Mouse (Mus musculus) midbrain, embryonic 10.5 days (tissue): ENCODE data around the gene Tmem56. TPM values are rescaled to one million over a fixed set of nuclear protein-coding genes. Genes with fewer than 3 reads are reported as not detected.

Experiments
- DNase-seq: peaks from one replicate; pipeline ENCODE4 v3.0.0-alpha.2; 2017; ENCODE audit warnings: low spot score
- H3K27ac ChIP-seq: fragments of 300-500 bp; sonication (generic); replicated peaks from 2 replicates; pipeline ENCODE4 v1.5.1; 2016; ENCODE audit warnings: mild to moderate bottlenecking
- H3K27me3 ChIP-seq: fragments of 300-500 bp; sonication (generic); 2 replicates; pipeline ENCODE4 v1.6.1; 2016; ENCODE audit warnings: low read depth, mild to moderate bottlenecking; ENCODE audit not compliant: poor library complexity, severe bottlenecking
- H3K36me3 ChIP-seq: fragments of 300-500 bp; sonication (generic); 2 replicates; pipeline ENCODE4 v1.6.1; 2016; ENCODE audit warnings: mild to moderate bottlenecking, moderate library complexity
- H3K4me1 ChIP-seq: fragments of 300-500 bp; sonication (generic); 2 replicates; pipeline ENCODE4 v1.6.1; 2016
- H3K4me3 ChIP-seq: fragments of 300-500 bp; sonication (generic); 2 replicates; pipeline ENCODE4 v1.5.1; 2016; ENCODE audit warnings: mild to moderate bottlenecking, moderate library complexity
- H3K9me3 ChIP-seq: fragments of 300-500 bp; sonication (generic); replicated peaks from 2 replicates; pipeline ENCODE4 v1.6.1; 2016; ENCODE audit warnings: mild to moderate bottlenecking
- whole genome bisulfite sequencing: fragments of 180-500 bp; shearing (Covaris S2); methylation state at CpG from one replicate; pipeline ENCODE4 v1.1.7; 2016; 5-methylcytosine and 5-hydroxymethylcytosine counted together
- polyA plus RNA-seq: library from polyadenylated mRNA; unstranded; fragments of >200 nt; fragmentation: Nextera tagmentation; extraction: Ambion mirVana; gene quantifications from 2 replicates; pipeline ENCODE4 v1.2.1, GENCODE M21; 2016

Gene Tmem56
- polyA plus RNA-seq, 1 experiment from 2014 or later: 1.1 TPM

DNA sequence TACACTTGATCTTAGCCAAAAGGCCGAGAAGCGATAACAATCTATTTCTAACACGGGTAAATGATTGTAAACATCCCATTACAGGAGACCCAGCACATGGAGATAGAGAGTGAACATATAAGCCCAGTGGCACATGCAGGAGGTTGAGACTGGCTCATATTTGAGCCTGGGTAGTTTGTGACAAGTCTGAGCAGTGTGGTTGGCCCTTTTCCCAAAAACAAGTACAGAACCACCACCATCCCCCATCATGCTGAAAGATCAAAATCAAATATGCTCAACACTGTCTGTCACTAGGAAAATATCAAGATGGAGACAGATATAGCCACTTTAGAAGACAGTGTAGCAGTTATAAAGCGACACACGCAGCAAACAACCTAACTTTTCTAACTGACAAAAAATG is 73.9 kb downstream of the Tmem56 start:
- Histone ChIP-seq H3K27me3 (no peaks in the 10 kb centered on the region), H3K36me3 (no peaks in the 10 kb centered on the region), H3K27ac (no peak overlapping the region), H3K9me3 (no peaks in the 10 kb centered on the region), H3K4me1 (0 out of 2 replicates have a peak, but pooled peaks cover 4% of the 10 kb centered on the region), H3K4me3 (no peak overlapping the region)
- WGBS: 92% methylated on average over 5 of the region's 5 CpGs
- DNase-seq: no peak

DNA sequence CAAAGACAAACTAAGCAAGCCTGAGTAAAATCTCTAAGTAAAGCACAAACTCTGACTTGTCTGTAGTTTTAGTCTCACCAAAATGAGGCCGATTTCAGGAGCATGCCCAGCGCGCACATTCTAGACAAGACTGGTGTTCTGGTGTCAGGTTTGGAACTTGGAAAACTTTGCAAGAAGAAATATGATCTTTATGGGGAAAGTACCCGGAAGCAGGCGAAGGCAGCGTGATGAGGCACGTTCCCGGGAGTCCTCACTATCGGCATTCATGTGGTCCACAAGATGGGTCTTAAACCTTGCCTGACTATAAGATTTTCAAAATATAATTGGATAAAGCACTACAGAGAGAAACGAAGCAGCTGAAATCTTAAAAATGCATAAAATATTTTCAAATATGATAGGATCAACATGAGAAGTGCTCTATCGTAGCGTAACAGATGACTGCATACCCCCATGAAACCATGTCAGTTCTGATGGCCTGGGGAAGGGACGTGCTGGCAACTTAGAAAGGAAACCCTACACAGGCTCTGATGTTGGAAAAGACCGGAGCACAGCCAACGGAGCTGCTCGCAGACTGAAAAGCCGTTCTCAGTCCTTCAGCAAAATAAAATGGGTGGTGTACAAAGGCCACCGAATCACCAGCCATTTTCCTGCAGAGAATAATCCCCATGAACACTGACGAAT is 76.6 kb downstream of the Tmem56 start:
- Histone ChIP-seq H3K4me3 (no peak overlapping the region), H3K9me3 (no peaks in the 10 kb centered on the region), H3K27me3 (no peaks in the 10 kb centered on the region), H3K4me1 (0 out of 2 replicates have a peak, but pooled peaks cover 4% of the 10 kb centered on the region), H3K36me3 (no peaks in the 10 kb centered on the region), H3K27ac (no peak overlapping the region)
- DNase-seq: no peak
- WGBS: 89% methylated on average over 19 of the region's 19 CpGs

DNA sequence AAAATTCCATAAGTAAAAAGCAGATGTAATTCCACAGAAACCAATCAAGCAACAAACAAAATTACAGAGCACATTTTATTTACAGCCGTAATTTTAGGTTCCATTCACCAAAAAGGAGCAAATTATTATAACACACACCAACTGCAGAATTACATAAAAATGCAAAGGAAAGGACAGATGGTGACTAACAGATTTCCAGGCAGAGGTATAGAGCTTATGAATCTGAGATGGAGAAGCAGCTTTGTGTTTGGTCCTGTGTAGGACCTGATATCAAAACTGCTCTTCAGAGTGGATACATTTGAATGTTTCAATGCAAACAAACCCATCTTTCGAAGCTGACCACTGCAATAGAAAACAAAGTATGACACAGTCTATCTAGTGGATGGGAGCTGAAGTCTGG is 80.3 kb downstream of the Tmem56 start:
- H3K9me3 ChIP-seq: no peaks in the 10 kb centered on the region
- no peak overlapping the region for H3K4me3 ChIP-seq
- no peaks in the 10 kb centered on the region for H3K4me1 ChIP-seq
- no peaks in the 10 kb centered on the region for H3K27me3 ChIP-seq
- no peaks in the 10 kb centered on the region for H3K36me3 ChIP-seq
- no peak for DNase-seq
- WGBS: 85% methylated on average over 2 of the region's 2 CpGs
- H3K27ac ChIP-seq: no peak overlapping the region

DNA sequence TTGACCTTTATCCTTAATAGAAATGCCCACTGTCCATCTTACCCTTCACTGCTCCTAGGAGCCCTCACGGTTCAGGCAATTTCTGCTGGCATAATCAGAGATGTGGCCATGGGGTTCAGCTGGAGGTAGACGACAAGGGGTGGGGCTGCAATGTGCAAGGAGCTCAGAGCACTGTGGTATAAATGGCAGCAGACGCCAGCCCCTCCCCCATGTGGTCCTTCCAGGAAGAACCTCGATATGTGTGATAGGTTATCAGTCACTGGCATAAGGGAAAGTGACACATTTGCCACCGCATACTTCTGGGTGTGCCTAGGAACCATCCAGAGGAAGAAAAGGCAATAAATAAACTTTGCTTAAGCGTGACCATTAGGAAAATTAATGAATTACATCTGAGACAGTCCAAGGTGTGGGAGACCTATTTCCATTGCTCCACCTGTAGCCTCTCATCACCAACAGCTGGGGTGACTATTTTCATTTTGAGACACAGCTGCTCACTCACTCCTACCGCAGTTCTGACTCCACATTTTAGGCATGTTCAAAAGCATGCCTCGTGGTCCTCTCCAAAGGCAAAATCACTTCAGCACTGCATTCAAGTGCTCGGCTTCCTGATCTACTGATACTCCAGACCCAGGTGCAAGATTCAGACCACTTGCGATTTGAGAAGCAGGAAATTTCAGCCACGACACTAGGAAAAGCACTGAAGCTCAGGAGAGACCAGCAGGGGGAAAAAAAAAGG is 81.7 kb downstream of the Tmem56 start:
- no peak overlapping the region for H3K4me3 ChIP-seq
- no peaks in the 10 kb centered on the region for H3K9me3 ChIP-seq
- no peaks in the 10 kb centered on the region for H3K4me1 ChIP-seq
- no peak for DNase-seq
- H3K27me3 ChIP-seq: no peaks in the 10 kb centered on the region
- WGBS: 69% methylated on average over 11 of the region's 11 CpGs
- no peaks in the 10 kb centered on the region for H3K36me3 ChIP-seq
- H3K27ac ChIP-seq: no peak overlapping the region

DNA sequence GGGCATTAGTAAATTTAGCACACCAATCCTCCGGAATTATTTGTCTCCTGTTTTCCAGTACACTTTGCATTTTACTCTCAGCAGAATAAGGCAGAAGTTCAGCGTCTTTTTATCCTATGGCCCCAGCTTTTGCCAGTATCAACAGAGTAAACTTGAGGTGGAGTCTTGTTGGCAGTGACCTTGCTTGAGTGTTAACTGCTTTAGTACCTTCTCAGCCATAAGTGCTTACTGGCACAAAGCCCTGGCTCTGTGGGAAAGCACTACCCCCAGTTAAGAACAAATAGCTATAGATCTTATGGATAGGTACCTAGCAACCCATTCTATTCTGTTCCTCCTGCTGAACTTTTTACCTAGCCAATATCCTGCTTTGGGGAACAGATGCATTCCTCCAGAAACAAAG is 93.7 kb downstream of the Tmem56 start:
- H3K9me3 ChIP-seq: 0 out of 2 replicates have a peak, but pooled peaks cover 6% of the 10 kb centered on the region
- DNase-seq: no peak
- 88% methylated on average over 2 of the region's 2 CpGs for WGBS
- H3K4me3 ChIP-seq: no peak overlapping the region
- no peaks in the 10 kb centered on the region for H3K36me3 ChIP-seq
- H3K27ac ChIP-seq: no peak overlapping the region
- no peaks in the 10 kb centered on the region for H3K27me3 ChIP-seq
- no peaks in the 10 kb centered on the region for H3K4me1 ChIP-seq

DNA sequence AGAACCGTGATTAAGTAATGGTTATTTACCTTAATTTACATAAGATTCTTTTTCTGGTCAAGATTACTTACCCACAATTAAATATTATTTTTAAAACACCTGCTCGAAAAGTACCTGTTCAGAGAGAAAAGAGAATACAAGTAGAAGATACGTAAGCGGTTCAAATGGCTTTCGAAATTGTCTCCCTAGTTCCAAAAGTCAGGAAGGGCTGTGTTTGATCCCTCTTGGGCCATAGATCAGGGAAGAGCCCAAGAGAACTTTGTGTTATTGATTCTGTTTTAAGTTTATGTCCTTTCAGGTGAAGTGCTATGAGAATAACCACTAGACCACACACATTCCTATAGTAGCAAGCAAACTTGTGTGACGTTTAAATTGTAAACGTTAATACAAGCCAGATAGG is 95.4 kb downstream of the Tmem56 start:
- DNase-seq: no peak
- Histone ChIP-seq H3K27me3 (no peaks in the 10 kb centered on the region), H3K4me3 (no peak overlapping the region), H3K4me1 (no peaks in the 10 kb centered on the region), H3K36me3 (no peaks in the 10 kb centered on the region), H3K9me3 (0 out of 2 replicates have a peak, but pooled peaks cover 6% of the 10 kb centered on the region), H3K27ac (no peak overlapping the region)
- 94% methylated on average over 7 of the region's 7 CpGs for WGBS

DNA sequence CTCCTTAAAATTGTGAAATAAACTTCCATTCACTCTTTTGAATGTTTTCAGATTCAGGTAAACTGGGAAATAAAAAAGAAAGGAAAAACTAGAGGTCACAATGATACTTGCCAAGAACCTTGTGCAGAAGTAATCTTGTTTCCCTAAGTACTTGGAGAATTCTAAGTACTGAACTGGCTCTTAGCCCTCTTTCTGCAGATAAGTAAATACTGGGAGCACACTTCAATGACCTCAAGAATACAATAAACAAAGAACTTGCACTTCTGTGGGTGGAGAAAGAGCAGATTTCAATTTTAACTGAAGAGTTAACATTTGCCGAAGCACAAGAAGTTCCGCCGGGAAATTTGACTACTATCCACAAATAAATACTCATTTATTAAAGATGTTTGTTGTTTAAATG is 96.0 kb downstream of the Tmem56 start:
- no peak overlapping the region for H3K4me3 ChIP-seq
- 0 out of 2 replicates have a peak, but pooled peaks cover 6% of the 10 kb centered on the region for H3K9me3 ChIP-seq
- DNase-seq: no peak
- no peaks in the 10 kb centered on the region for H3K36me3 ChIP-seq
- H3K4me1 ChIP-seq: no peaks in the 10 kb centered on the region
- WGBS: 86% methylated on average over 3 of the region's 3 CpGs
- no peak overlapping the region for H3K27ac ChIP-seq
- H3K27me3 ChIP-seq: no peaks in the 10 kb centered on the region

DNA sequence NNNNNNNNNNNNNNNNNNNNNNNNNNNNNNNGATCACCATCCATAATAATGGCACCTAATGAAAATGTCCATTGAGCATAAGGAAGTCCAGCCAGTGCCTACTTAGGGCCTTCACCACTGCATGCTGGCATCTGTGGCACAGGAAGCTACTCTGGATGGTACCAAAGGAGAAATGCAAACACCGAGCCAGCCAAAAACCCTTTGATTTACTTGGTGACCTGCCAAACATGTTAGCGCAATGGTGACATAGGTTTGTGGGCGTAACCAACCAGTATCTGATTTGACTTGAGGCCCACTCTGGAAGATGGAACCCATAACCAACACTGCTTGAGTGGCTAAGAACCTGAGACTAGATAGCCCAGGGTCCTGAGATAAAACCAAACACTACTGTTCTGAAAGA is 97.7 kb downstream of the Tmem56 start:
- Histone ChIP-seq H3K9me3 (0 out of 2 replicates have a peak, but pooled peaks cover 6% of the 10 kb centered on the region), H3K27ac (no peak overlapping the region), H3K4me3 (no peak overlapping the region), H3K4me1 (no peaks in the 10 kb centered on the region), H3K36me3 (no peaks in the 10 kb centered on the region), H3K27me3 (no peaks in the 10 kb centered on the region)
- no peak for DNase-seq
- 95% methylated on average over 3 of the region's 3 CpGs for WGBS

DNA sequence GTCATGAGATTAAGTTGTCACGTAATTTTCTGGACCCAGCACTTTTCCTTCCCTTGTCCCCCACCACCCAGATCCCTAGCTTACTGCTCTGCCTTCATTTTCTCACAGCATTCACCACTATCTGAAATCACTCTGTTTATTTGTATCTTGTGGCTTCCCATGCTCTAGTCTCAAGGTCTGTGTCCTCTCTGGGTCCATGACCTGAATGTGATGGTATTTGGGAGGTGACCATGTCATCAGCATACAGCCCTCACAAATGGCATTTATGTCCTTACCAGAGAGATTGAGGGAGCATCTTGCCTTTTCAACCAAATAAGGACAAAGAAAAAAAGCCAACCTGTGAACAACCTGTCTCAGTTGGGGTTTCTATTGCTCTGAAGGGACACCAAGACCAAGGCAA is 106.9 kb downstream of the Tmem56 start:
- Histone ChIP-seq H3K27me3 (no peaks in the 10 kb centered on the region), H3K4me1 (peaks cover 11% of the 10 kb centered on the region), H3K4me3 (no peak overlapping the region), H3K36me3 (no peaks in the 10 kb centered on the region), H3K27ac (no peak overlapping the region), H3K9me3 (no peaks in the 10 kb centered on the region)
- DNase-seq: no peak
- WGBS: 89% methylated on average over 1 of the region's 1 CpGs

DNA sequence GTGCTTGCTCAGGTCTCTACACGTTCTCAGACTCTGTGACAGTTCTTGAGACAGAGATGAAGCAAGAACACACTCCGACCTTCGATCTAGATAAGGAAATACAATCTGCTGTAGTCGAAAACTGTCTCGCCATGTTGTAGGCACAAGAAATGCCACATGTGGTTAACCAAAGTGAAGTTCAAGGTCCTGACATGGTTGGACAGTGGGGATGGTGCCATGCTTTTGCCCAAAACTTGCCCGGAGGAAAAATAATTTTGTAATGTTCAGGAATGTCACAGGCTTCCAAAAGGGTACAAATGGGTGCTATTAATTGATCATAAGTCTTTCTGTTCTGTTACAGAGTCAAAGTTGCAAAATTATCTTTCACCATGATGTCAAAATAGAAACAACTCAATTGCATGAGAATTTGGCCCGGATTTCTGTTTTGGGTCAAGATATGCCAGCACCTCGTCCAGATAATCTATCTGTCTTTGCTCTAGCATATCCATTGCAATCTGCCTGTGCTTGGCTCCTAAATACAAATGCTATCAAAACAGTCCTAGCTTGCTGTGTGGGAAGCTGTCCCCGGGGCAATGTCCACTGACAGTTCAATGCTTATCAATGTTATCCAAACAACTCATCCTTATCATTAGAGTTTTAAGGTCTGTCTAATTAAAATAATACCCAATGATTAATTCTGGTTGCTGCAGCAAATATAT is 108.5 kb downstream of the Tmem56 start:
- DNase-seq: no peak
- Histone ChIP-seq H3K27ac (no peak overlapping the region), H3K27me3 (no peaks in the 10 kb centered on the region), H3K36me3 (no peaks in the 10 kb centered on the region), H3K4me1 (peaks cover 15% of the 10 kb centered on the region), H3K4me3 (no peak overlapping the region), H3K9me3 (no peaks in the 10 kb centered on the region)
- WGBS: 86% methylated on average over 9 of the region's 9 CpGs

DNA sequence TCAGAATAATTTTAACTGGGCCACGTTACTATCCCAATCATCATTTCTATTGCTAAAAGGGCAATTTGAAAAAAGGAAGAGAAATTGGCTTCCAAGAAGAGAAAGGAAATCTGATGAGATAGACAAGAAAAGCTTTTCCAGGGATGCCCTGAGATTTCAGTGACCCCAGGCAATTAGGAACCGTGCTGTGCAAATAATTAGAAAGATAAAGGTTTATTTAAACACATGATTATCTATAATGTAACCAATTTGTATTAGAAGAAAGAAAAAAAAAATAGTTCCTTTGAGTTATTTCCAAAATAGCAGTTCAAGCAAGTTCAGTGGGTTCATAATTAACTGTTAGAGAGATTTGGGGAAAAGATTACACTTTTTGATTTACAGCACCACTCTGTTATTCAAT is 110.2 kb downstream of the Tmem56 start:
- no peak for DNase-seq
- Histone ChIP-seq H3K9me3 (no peaks in the 10 kb centered on the region), H3K27me3 (no peaks in the 10 kb centered on the region), H3K4me1 (peaks cover 15% of the 10 kb centered on the region), H3K27ac (no peak overlapping the region), H3K36me3 (no peaks in the 10 kb centered on the region), H3K4me3 (no peak overlapping the region)
- WGBS: 93% methylated on average over 2 of the region's 2 CpGs

DNA sequence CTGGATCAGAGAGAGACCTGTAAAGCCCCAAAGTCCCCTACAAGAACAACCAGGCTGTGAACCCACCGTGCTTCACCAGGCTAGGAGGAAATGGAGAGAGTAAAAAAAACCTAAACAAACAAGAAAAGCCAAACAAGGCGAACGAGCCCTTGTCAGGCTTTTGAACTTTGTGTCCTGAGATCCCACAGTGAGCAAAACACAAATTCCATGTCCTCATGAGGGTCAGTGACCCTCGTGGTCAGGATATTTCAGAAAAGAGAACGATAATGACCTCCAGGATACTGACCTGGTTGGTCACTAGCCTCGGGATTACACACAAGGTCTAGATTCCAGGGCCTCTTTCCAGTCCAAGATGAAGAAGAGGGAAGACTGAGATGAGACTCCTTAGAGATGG is 111.0 kb downstream of the Tmem56 start:
- Histone ChIP-seq H3K27me3 (no peaks in the 10 kb centered on the region), H3K4me3 (peak overlapping the region; percentile 82), H3K36me3 (no peaks in the 10 kb centered on the region), H3K27ac (peak overlapping the region; percentile 89), H3K9me3 (no peaks in the 10 kb centered on the region; the same call in 1 of the 2 replicates), H3K4me1 (peaks cover 15% of the 10 kb centered on the region)
- DNase-seq: no peak
- 53% methylated on average over 6 of the region's 6 CpGs for WGBS
